Mouse (Mus musculus) spleen, embryonic (tissue): Measurements from ENCODE around the gene Clec2l.

Experiments
- CTCF ChIA-PET: fragments of 350-600 bp; sonication (Branson Sonifier 250); formaldehyde crosslinking; loops from one replicate; lab custom pipeline; 2022; lab: Charles Lee

Clec2l gene

GRCm38 (mm10) chr6:38715881-38716280 is 53.0 kb downstream of the Clec2l start:
- CTCF ChIA-PET, result interaction anchor here (0.6 kb wide), 1 partner anchor 23 kb away, joined by 4 read pairs; no protein-coding TSS in a partner anchor

- CTCF ChIA-PET, result interaction anchor here (0.5 kb wide), 1 partner anchor 471 kb away, joined by 3 read pairs; no protein-coding TSS in a partner anchor
Measured at GRCm38 (mm10) chr6:38718625-38719024, 55.8 kb downstream of the Clec2l start.

GRCm38 (mm10) chr6:38719229-38719628 is 56.4 kb downstream of the Clec2l start:
- CTCF ChIA-PET, result no interaction called here

- CTCF ChIA-PET, result no interaction called here
Measured at GRCm38 (mm10) chr6:38721361-38721760, 58.5 kb downstream of the Clec2l start.

DNA sequence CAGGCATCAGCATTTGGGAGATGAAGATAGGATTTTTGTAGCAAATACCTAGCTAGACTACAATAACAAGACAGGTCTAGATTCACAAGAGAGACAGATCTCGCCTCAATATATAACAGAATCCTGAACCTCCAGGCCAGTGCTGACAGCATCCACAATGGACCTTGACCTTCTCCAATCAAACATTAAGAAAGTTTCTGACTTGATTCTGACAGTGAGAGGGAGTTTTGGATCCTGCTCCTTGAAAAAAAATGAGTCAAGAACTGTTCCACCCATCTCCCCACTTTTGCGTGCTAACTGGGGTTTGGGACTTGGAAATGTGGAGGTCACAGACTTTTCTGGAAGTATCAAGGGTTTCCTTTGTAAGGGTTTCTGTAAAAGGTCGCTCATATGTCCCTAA is 62.6 kb downstream of the Clec2l start:
- CTCF ChIA-PET, result interaction anchor here (0.6 kb wide), 1 partner anchor 13 kb away, joined by 3 read pairs; no protein-coding TSS in a partner anchor
